Mouse (Mus musculus) lung, embryonic 14.5 days (tissue): Measurements from ENCODE around the gene Cdc42ep4. TPM values are rescaled to one million over a fixed set of nuclear protein-coding genes. Genes with fewer than 3 reads are reported as not detected.

Experiments
- ATAC-seq: fragments of 200-750 bp; cut with Nextera tagmentation; 2 replicates; pipeline ENCODE4 v1.8.0; 2017; ENCODE audit warnings: mild to moderate bottlenecking, moderate TSS enrichment, moderate library complexity; ENCODE audit not compliant: insufficient read depth
- DNase-seq: peaks from one replicate; pipeline ENCODE4 v3.0.0-alpha.2; 2015
- H3K27ac ChIP-seq: fragments of 300-500 bp; sonication (generic); 2 replicates; pipeline ENCODE4 v1.5.1; 2014; ENCODE audit warnings: low read depth, mild to moderate bottlenecking, moderate library complexity
- H3K27me3 ChIP-seq: fragments of 300-500 bp; sonication (generic); 2 replicates; pipeline ENCODE4 v1.6.1; 2014; ENCODE audit warnings: low read length, control low read depth; ENCODE audit not compliant: insufficient read depth
- H3K36me3 ChIP-seq: fragments of 300-500 bp; sonication (generic); 2 replicates; pipeline ENCODE4 v1.6.1; 2014; ENCODE audit warnings: control low read depth; ENCODE audit not compliant: insufficient read depth
- H3K4me1 ChIP-seq: fragments of 300-500 bp; sonication (generic); 2 replicates; pipeline ENCODE4 v1.6.1; 2014; ENCODE audit warnings: antibody characterized with exemption, control low read depth; ENCODE audit not compliant: insufficient read depth
- H3K4me2 ChIP-seq: fragments of 300-500 bp; sonication (generic); 2 replicates; pipeline ENCODE4 v1.6.1; 2014; ENCODE audit warnings: mild to moderate bottlenecking
- H3K4me3 ChIP-seq: fragments of 300-500 bp; sonication (generic); 2 replicates; pipeline ENCODE4 v1.5.1; 2014; ENCODE audit warnings: low read depth, low read length
- H3K9ac ChIP-seq: fragments of 300-500 bp; sonication (generic); 2 replicates; pipeline ENCODE4 v1.6.1; 2014
- H3K9me3 ChIP-seq: fragments of 300-500 bp; sonication (generic); 2 replicates; pipeline ENCODE4 v1.6.1; 2016; ENCODE audit warnings: low read depth, low read length, control low read depth
- CTCF ChIP-seq: IDR thresholded peaks from 2 replicates; pipeline ENCODE4 v1.5.1; 2016; ENCODE audit warnings: antibody characterized with exemption, low read depth
- WGBS: fragments of 180-500 bp; shearing (Covaris S2); extraction: QIAGEN DNeasy Blood & Tissue Kit; methylation state at CpG from one replicate; pipeline ENCODE4 v1.1.7; 2014; 5-methylcytosine and 5-hydroxymethylcytosine counted together
- polyA plus RNA-seq: library from polyadenylated mRNA; unstranded; fragments of >200 nt; fragmentation: Nextera tagmentation; extraction: Ambion mirVana; gene quantifications from 2 replicates; pipeline ENCODE4 v1.2.1, GENCODE M21; 2014

Cdc42ep4 gene
- polyA plus RNA-seq, 1 experiment from 2014 or later: 86.6 TPM

DNA sequence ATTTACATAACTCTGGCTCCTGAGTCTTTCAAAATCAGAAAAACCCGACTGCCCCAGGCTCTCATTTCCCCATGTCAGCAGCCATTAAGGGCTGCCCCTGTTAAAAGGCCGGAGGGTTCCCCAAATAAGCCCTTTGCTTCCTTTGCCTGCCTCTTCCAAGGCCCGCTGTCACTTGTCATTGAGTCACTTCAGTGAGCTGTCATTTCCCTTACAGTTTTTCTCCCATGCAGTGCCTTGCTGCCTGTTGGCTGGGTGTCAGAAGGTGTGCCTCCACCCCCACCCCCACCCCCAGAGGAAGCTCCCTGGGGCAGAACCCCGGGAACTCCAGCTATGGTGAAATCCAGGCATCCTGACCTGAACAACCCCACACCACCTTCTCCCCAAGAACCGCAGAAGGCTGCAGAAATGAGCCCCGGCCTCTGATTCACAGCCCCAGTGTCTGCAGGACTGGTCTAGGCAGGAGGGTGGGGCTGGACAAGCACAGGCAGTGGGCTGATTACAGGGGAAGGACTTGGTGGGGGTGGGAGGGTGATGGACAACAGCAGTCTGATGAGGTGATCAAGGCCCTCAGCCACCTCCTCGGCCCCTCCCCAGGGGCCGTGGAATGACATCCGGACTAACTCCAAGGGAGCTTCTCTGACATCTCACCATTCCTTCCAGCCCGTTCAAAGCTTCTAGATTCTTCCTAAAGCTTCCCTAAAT lies 14.8 kb upstream of the Cdc42ep4 start:
- Histone ChIP-seq H3K4me2 (no peak overlapping the region), H3K36me3 (no peaks in the 10 kb centered on the region), H3K27ac (peak overlapping the region; percentile 79; the same call in 1 of the 2 replicates), H3K9ac (0 out of 2 replicates have a peak overlapping the region, but pooled peaks have one; percentile 0), H3K9me3 (no peaks in the 10 kb centered on the region), H3K4me1 (peaks cover 26% of the 10 kb centered on the region; the same call in 1 of the 2 replicates), H3K27me3 (no peaks in the 10 kb centered on the region), H3K4me3 (no peak overlapping the region)
- TF ChIP-seq CTCF: no peak
- ATAC-seq: peak; percentile 78
- 26% methylated on average over 10 of the region's 10 CpGs for WGBS
- peak; percentile 74 for DNase-seq

DNA sequence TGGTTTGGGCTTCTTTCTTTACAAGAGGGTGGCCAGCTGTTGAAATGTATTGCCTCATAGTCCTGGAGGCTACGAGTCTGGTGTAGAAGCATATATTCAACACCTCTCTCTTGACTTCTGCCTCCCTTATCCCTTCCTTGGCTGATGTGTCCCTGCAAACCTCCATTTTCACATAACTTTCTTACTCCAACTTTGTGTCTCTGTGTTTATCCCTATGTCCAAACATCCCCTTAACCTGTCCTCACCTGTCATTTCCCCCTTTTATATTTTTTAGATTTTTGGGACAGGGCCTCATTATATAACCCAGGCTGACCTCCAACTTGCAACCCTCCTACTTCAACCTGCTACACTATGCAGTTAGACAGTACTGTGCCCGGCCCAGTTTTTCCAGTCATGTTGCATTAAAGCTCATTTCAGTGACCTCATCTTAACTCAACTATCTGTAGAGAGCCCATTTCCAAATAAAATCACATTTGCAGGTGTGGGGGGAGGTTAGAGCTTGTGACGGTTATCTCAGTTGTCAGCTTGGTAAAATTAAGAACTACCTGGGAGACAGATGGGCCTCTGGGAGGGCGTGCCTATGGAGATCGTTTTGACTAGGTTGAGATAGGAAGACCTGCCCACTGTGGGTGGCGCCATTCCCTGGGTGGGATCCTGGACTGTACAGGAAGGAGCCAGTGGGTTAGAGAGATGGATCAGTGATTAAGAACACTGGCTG lies 12.6 kb upstream of the Cdc42ep4 start:
- WGBS: 74% methylated on average over 6 of the region's 6 CpGs
- no peak overlapping the region for H3K4me2 ChIP-seq

DNA sequence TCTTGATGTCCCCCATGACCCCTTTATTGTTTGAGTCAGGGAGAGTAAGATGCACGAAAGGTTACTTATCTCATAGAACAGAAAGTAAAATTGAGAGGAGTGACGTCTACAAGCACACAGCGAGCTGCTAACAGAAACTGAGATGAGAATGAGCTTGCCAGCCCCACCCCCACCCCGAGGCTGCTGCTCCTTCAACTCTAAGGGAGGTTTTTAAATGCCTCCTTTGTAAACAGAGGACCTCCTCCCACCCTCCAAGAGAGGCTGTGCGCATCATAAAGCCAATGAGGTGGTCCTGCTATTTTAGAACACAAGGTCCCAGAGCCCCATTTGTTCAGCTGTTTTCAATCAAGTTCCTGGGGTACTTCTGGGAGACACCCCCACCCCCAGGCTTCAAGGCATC lies 11.8 kb upstream of the Cdc42ep4 start:
- TF ChIP-seq CTCF: no peak
- no peak overlapping the region for H3K4me2 ChIP-seq
- no peak overlapping the region for H3K4me3 ChIP-seq
- no peak overlapping the region for H3K27ac ChIP-seq
- 8% methylated on average over 5 of the region's 5 CpGs for WGBS
- H3K9me3 ChIP-seq: no peaks in the 10 kb centered on the region
- H3K9ac ChIP-seq: no peak overlapping the region
- H3K36me3 ChIP-seq: no peaks in the 10 kb centered on the region
- ATAC-seq: no peak
- peak; percentile 59 for DNase-seq
- H3K4me1 ChIP-seq: peaks cover 26% of the 10 kb centered on the region; the same call in 1 of the 2 replicates
- no peaks in the 10 kb centered on the region for H3K27me3 ChIP-seq

More for the DNA sequence above, 12.6 kb upstream of the Cdc42ep4 start:
- Histone ChIP-seq H3K27me3 (no peaks in the 10 kb centered on the region), H3K4me1 (peaks cover 26% of the 10 kb centered on the region; the same call in 1 of the 2 replicates), H3K27ac (no peak overlapping the region), H3K4me3 (no peak overlapping the region), H3K36me3 (no peaks in the 10 kb centered on the region), H3K9ac (no peak overlapping the region), H3K9me3 (no peaks in the 10 kb centered on the region)
- ATAC-seq (no peak), DNase-seq (no peak)
- no peak for TF ChIP-seq CTCF

DNA sequence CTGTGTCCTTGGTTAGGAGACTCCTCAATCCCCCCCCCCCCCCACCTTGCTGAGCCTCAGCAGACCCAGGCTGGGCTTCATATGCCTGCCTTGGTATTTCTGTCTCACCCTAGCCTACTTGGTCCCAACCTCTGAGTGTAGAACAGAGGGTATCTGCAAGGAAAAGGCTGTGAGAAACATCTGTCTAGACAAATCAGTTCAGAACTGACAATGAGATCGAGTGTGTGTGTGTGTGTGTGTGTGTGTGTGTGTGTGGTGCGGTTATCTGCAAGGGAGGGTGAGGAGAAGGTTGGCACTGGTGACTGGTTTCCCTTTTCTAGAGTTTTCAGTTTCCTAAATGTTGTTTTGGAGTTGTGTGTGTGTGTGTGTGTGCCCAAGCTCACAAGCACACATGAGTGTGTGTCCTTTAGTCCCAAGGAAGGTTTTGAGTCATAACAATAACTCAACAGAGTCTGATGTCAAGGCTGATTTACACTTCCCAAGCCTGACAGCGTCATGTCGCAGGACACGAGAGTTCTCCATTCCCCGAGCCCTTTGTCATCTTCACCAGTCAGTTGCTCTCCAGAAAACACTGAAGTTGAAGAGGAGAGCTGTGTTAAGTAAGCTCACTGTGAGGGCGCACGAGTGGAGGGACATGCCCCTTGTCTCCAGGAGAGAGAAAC lies 10.6 kb upstream of the Cdc42ep4 start:
- no peak for DNase-seq
- H3K27me3 ChIP-seq: no peaks in the 10 kb centered on the region
- no peaks in the 10 kb centered on the region for H3K9me3 ChIP-seq
- H3K9ac ChIP-seq: no peak overlapping the region
- no peak overlapping the region for H3K27ac ChIP-seq
- H3K4me3 ChIP-seq: no peak overlapping the region
- H3K4me2 ChIP-seq: no peak overlapping the region
- no peaks in the 10 kb centered on the region for H3K36me3 ChIP-seq
- TF ChIP-seq CTCF: no peak
- ATAC-seq: no peak
- 54% methylated on average over 8 of the region's 8 CpGs for WGBS
- peaks cover 17% of the 10 kb centered on the region; the same call in 1 of the 2 replicates for H3K4me1 ChIP-seq

DNA sequence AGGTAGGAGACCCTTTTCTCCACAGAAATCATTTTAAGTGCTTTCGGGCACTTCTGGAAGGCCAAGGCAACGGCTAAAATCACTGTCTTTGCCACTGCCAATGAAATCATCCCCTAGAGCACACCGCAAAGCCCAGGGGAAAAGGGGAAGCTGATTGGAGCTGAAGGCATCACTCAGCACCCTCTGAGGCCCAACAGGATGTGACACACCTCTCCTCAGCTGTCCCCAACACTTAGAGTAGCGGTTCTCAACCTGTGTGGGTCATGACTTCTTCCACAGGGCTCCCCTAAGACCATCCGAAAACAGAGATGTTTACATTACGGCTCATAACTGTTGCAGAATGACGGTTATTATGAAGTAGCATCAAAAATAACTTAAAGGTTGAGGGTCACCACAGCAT lies 10.0 kb upstream of the Cdc42ep4 start:
- no peak for TF ChIP-seq CTCF
- ATAC-seq (no peak), DNase-seq (no peak)
- Histone ChIP-seq H3K9ac (no peak overlapping the region), H3K9me3 (no peaks in the 10 kb centered on the region), H3K4me3 (no peak overlapping the region), H3K27me3 (no peaks in the 10 kb centered on the region), H3K27ac (no peak overlapping the region), H3K4me1 (peaks cover 13% of the 10 kb centered on the region; the same call in 1 of the 2 replicates), H3K36me3 (no peaks in the 10 kb centered on the region), H3K4me2 (no peak overlapping the region)
- 69% methylated on average over 7 of the region's 7 CpGs for WGBS

DNA sequence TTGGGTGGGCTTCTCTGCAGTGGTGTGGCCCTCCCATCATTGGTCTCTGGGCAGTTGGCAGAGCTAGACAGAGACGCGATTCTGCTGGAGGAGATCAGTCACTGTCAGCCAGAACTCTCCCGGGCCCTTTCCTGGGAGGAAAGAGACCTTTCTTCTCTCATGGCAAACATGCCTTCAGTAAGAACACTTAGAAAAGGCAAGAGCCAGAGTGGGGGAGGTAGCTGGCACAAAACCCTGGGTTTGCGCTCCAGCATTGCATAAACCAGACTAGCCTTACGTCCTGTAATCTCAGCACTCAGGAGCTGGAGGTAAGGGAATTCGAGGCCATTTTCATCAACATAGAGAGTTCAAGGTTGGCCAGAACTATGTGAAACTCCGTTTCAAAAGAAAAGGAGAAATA lies 8.8 kb upstream of the Cdc42ep4 start:
- 45% methylated on average over 7 of the region's 7 CpGs for WGBS
- Histone ChIP-seq H3K4me3 (no peak overlapping the region), H3K4me1 (peaks cover 10% of the 10 kb centered on the region; the same call in 1 of the 2 replicates), H3K27ac (no peak overlapping the region), H3K9me3 (no peaks in the 10 kb centered on the region), H3K4me2 (no peak overlapping the region), H3K9ac (no peak overlapping the region), H3K27me3 (no peaks in the 10 kb centered on the region), H3K36me3 (no peaks in the 10 kb centered on the region)
- DNase-seq (peak; percentile 27), ATAC-seq (no peak)
- TF ChIP-seq CTCF: no peak

DNA sequence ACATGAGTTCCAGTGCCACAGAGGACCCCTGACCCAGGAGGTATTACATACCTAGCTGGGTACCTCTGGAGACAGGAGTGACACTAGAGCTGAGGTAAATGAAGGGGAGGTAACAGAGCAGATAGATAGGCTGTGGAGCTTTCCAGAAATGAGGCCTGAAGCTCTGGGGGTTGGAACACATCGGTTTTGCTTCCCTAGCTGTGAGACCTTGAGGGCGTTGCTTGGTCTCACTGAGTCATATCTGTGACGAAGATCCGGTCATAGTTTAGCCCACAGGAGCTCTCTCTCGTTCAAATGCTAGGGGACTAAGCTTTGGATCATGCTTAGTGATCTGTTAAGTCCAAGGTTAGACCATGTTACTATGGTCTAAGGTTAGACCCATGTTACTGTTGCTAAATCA lies 7.2 kb upstream of the Cdc42ep4 start:
- no peak for ATAC-seq
- no peaks in the 10 kb centered on the region for H3K27me3 ChIP-seq
- H3K4me3 ChIP-seq: no peak overlapping the region
- H3K36me3 ChIP-seq: no peaks in the 10 kb centered on the region
- H3K9me3 ChIP-seq: no peaks in the 10 kb centered on the region
- no peak for TF ChIP-seq CTCF
- no peak for DNase-seq
- H3K4me1 ChIP-seq: peaks cover 8% of the 10 kb centered on the region; the same call in 1 of the 2 replicates
- no peak overlapping the region for H3K27ac ChIP-seq
- H3K4me2 ChIP-seq: no peak overlapping the region
- WGBS: 89% methylated on average over 5 of the region's 5 CpGs
- no peak overlapping the region for H3K9ac ChIP-seq
